Mouse (Mus musculus): Measurements from ENCODE around the gene Zfand4. TPM values are rescaled to one million over a fixed set of nuclear protein-coding genes. Genes with fewer than 3 reads are reported as not detected.

The Zfand4 gene
- polyA plus RNA-seq, 1 experiment from 2014 or later, result 12.1 TPM

- Histone ChIP-seq H3K27ac (peak overlapping the region; percentile 90), H3K4me1 (peaks cover 18% of the 10 kb centered on the region), H3K9me3 (no peaks in the 10 kb centered on the region), H3K4me2 (peak overlapping the region; percentile 68), H3K27me3 (no peaks in the 10 kb centered on the region), H3K36me3 (replicated peaks) (peaks cover 7% of the 10 kb centered on the region; the same call in 1 of the 2 replicates), H3K4me3 (replicated peaks) (peak overlapping the region; percentile 22), H3K9ac (0 out of 2 replicates have a peak overlapping the region, but pooled peaks have one; percentile 29)
- ATAC-seq (ENCODE audit: low FRiP score), result peak; percentile 73
- 14% methylated on average over 11 of the region's 11 CpGs for WGBS
Measured at GRCm38 (mm10) chr6:116266273-116267109, 2.5 kb downstream of the Zfand4 start.

DNA sequence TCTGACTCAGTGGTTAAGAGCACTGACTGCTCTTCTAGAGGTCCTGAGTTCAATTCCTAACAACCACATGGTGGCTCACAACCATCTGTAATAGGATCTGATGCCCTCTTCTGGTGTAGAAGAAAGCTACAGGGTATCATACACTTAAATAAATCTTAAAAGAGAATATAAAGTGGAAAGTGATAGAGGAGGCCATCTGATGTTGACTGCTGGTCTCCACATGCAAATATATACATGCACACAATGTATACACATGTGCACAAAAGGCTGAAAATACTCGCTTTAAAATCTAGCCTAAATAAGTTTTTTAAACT is 3.0 kb downstream of the Zfand4 start:
- no peak for ATAC-seq (ENCODE audit: low FRiP score)
- Histone ChIP-seq H3K4me1 (peaks cover 18% of the 10 kb centered on the region), H3K9ac (no peak overlapping the region), H3K4me2 (0 out of 2 replicates have a peak overlapping the region, but pooled peaks have one; percentile 68), H3K27me3 (no peaks in the 10 kb centered on the region), H3K27ac (peak overlapping the region; percentile 90; the same call in 1 of the 2 replicates), H3K36me3 (replicated peaks) (peaks cover 7% of the 10 kb centered on the region; the same call in 1 of the 2 replicates), H3K4me3 (replicated peaks) (no peak overlapping the region), H3K9me3 (no peaks in the 10 kb centered on the region)
- 98% methylated on average over 1 of the region's 1 CpGs for WGBS

DNA sequence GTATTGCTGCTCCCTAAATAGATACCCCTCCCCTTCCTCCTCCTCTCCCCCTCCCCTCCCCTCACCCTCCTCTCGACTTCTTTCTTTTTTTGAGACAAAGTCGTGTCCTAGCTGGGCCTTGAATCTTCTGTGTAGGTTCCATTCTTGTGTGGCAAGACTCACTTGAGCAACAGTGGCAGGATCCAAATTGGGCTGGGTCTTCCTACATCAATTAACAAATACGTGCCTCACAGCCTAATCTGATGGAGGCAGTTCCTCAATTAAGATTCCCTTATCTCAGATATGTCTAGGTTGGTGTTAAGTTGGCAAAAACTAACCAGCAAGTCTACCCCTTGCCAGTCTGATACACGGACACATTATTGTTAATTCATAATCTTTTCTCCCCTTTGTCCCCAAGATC is 11.7 kb downstream of the Zfand4 start:
- no peaks in the 10 kb centered on the region for H3K4me1 ChIP-seq
- no peak overlapping the region for H3K9ac ChIP-seq
- no peaks in the 10 kb centered on the region for H3K27me3 ChIP-seq
- H3K36me3 ChIP-seq (replicated peaks), result peaks cover 5% of the 10 kb centered on the region; the same call in 1 of the 2 replicates
- 67% methylated on average over 4 of the region's 4 CpGs for WGBS
- H3K9me3 ChIP-seq, result no peaks in the 10 kb centered on the region
- no peak overlapping the region for H3K4me2 ChIP-seq
- no peak overlapping the region for H3K27ac ChIP-seq
- no peak for ATAC-seq (ENCODE audit: low FRiP score)
- H3K4me3 ChIP-seq (replicated peaks), result no peak overlapping the region

- Histone ChIP-seq H3K9me3 (no peaks in the 10 kb centered on the region), H3K4me1 (no peaks in the 10 kb centered on the region), H3K9ac (no peak overlapping the region), H3K27ac (no peak overlapping the region), H3K4me3 (replicated peaks) (no peak overlapping the region), H3K27me3 (no peaks in the 10 kb centered on the region), H3K36me3 (replicated peaks) (peaks cover 5% of the 10 kb centered on the region; the same call in 1 of the 2 replicates), H3K4me2 (no peak overlapping the region)
- 84% methylated on average over 5 of the region's 5 CpGs for WGBS
- no peak for ATAC-seq (ENCODE audit: low FRiP score)
Measured at GRCm38 (mm10) chr6:116278679-116279317, 14.8 kb downstream of the Zfand4 start.

DNA sequence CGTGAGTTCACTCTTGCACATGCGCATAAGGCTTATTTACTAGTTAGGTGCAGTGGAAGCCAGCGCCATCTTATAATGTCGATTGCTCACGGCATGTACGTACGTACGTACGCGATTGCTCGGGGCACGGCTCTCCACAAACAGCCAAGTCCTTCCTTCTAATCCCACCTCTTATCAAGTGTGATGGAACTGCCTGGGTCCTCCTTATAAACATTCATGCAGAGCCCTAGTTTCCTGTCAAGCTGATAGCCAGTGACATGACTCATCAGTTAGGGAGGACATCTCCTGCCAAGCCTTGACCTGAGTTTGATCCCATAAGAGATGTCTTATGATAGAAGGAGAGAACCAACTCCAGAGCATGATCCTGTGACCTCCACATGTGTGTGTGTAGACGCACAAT is 17.0 kb downstream of the Zfand4 start:
- WGBS, result 95% methylated on average over 13 of the region's 13 CpGs
- H3K4me1 ChIP-seq, result no peaks in the 10 kb centered on the region
- no peak for ATAC-seq (ENCODE audit: low FRiP score)
- H3K27me3 ChIP-seq, result no peaks in the 10 kb centered on the region
- no peaks in the 10 kb centered on the region; the same call in 1 of the 2 replicates for H3K36me3 ChIP-seq (replicated peaks)
- no peak overlapping the region for H3K9ac ChIP-seq
- H3K27ac ChIP-seq, result no peak overlapping the region
- H3K4me2 ChIP-seq, result no peak overlapping the region
- no peaks in the 10 kb centered on the region for H3K9me3 ChIP-seq
- no peak overlapping the region for H3K4me3 ChIP-seq (replicated peaks)

DNA sequence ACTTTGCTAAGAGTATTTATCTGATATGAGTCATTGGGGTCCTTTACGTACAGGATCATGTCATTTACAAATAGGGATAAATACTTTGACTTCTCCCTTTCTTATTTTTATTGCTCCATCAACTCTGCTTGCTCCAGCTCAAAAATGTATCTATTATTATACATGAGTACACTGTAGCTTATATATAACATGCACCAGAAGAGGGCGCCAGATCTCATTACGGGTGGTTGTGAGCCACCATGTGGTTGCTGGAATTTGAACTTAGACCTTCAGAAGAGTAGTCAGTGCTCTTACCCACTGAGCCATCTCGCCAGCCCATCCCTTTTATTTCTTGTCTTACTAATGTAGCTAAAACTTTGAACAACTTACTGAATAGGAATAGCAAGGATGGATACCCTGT is 18.5 kb downstream of the Zfand4 start:
- Histone ChIP-seq H3K27me3 (no peaks in the 10 kb centered on the region), H3K9me3 (no peaks in the 10 kb centered on the region), H3K36me3 (replicated peaks) (no peaks in the 10 kb centered on the region), H3K9ac (no peak overlapping the region), H3K4me1 (no peaks in the 10 kb centered on the region), H3K4me2 (no peak overlapping the region), H3K27ac (no peak overlapping the region), H3K4me3 (replicated peaks) (no peak overlapping the region)
- WGBS, result 56% methylated on average over 4 of the region's 4 CpGs
- ATAC-seq (ENCODE audit: low FRiP score), result no peak

- Histone ChIP-seq H3K4me2 (no peak overlapping the region), H3K27me3 (no peaks in the 10 kb centered on the region), H3K9me3 (no peaks in the 10 kb centered on the region), H3K36me3 (replicated peaks) (no peaks in the 10 kb centered on the region), H3K4me3 (replicated peaks) (no peak overlapping the region), H3K4me1 (no peaks in the 10 kb centered on the region), H3K27ac (no peak overlapping the region), H3K9ac (no peak overlapping the region)
- WGBS, result 85% methylated on average over 3 of the region's 3 CpGs
- ATAC-seq (ENCODE audit: low FRiP score), result no peak
Measured at GRCm38 (mm10) chr6:116283280-116283679, 19.3 kb downstream of the Zfand4 start.

DNA sequence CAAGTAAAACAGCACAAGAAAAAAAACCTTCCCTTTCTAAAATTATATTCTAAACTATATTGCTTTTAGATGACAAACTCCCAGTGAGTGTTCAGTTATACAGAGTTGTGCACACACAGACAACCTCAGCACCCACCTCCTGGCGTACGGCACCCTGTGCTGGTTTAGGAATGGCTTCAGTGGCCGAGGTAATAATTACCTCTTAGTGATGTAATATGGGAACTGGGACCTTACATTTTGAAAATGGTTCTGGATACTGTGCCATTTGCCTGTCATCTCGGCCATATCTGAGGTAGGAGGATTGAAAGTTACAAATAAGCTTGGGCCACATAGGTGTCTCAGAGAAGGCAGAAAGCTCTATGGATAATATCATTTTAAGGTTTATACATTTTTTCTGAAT is 22.3 kb downstream of the Zfand4 start:
- H3K9ac ChIP-seq, result no peak overlapping the region
- 94% methylated on average over 4 of the region's 4 CpGs for WGBS
- H3K27me3 ChIP-seq, result no peaks in the 10 kb centered on the region
- no peak overlapping the region for H3K4me2 ChIP-seq
- H3K4me1 ChIP-seq, result no peaks in the 10 kb centered on the region
- H3K36me3 ChIP-seq (replicated peaks), result 0 out of 2 replicates have a peak, but pooled peaks cover 3% of the 10 kb centered on the region
- no peak for ATAC-seq (ENCODE audit: low FRiP score)
- no peak overlapping the region for H3K27ac ChIP-seq
- H3K4me3 ChIP-seq (replicated peaks), result no peak overlapping the region
- H3K9me3 ChIP-seq, result no peaks in the 10 kb centered on the region

- Histone ChIP-seq H3K4me3 (replicated peaks) (no peak overlapping the region), H3K27me3 (no peaks in the 10 kb centered on the region), H3K4me1 (no peaks in the 10 kb centered on the region), H3K4me2 (no peak overlapping the region), H3K36me3 (replicated peaks) (0 out of 2 replicates have a peak, but pooled peaks cover 3% of the 10 kb centered on the region), H3K9ac (no peak overlapping the region), H3K9me3 (no peaks in the 10 kb centered on the region), H3K27ac (no peak overlapping the region)
- WGBS, result 81% methylated on average over 5 of the region's 5 CpGs
- ATAC-seq (ENCODE audit: low FRiP score), result no peak
Measured at GRCm38 (mm10) chr6:116286870-116287575, 23.0 kb downstream of the Zfand4 start.

DNA sequence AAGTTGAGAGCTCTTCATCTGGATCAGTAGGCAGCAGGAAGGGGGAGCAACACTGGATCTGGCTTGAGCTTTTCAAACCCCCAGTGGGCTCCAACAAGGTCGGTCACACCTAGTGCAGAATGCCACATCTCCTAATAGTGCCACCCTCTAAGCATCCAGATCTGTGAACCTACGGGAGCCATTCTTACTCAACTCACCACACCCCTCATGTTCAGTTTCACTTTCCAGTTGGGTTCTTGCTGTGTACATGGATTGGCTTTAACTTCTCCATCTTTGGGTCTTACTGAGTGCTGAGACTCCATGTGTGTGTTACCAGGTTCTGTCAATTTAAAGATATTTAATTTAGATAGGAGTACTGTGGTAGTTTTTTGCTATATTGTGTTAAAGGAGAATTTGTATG is 47.4 kb downstream of the Zfand4 start:
- no peaks in the 10 kb centered on the region for H3K27me3 ChIP-seq
- H3K4me2 ChIP-seq, result no peak overlapping the region
- H3K9me3 ChIP-seq, result no peaks in the 10 kb centered on the region
- 94% methylated on average over 2 of the region's 2 CpGs for WGBS
- H3K27ac ChIP-seq, result no peak overlapping the region
- H3K4me1 ChIP-seq, result no peaks in the 10 kb centered on the region
- no peak for ATAC-seq (ENCODE audit: low FRiP score)
- H3K4me3 ChIP-seq (replicated peaks), result no peak overlapping the region
- H3K9ac ChIP-seq, result no peak overlapping the region
- H3K36me3 ChIP-seq (replicated peaks), result no peaks in the 10 kb centered on the region

GRCm38 (mm10) chr6:116319259-116319658 is 55.2 kb downstream of the Zfand4 start:
- Histone ChIP-seq H3K27ac (no peak overlapping the region), H3K27me3 (no peaks in the 10 kb centered on the region), H3K4me1 (no peaks in the 10 kb centered on the region), H3K4me2 (no peak overlapping the region), H3K9ac (no peak overlapping the region), H3K36me3 (replicated peaks) (no peaks in the 10 kb centered on the region), H3K9me3 (no peaks in the 10 kb centered on the region), H3K4me3 (replicated peaks) (no peak overlapping the region)
- no peak for ATAC-seq (ENCODE audit: low FRiP score)
- 78% methylated on average over 3 of the region's 3 CpGs for WGBS

DNA sequence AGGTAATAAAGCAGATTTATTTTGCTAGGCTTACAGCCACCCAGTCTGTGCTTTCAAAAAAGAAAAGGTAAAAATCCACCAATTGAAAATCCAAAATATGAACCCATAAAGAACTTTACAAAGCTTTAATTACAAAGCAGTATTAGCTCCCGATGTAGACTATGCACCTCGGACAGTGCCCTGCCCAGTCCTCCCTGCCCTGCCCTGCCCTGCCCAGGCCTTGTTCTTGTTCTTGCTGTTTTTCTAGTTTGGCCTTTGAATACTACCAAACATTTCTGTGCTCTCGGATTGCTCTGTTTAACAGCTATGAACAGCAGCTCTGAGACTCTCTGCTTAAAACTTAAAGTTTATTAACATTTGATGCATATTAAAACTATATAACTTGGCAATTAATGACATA is 62.6 kb downstream of the Zfand4 start:
- H3K27me3 ChIP-seq, result no peaks in the 10 kb centered on the region
- no peak for ATAC-seq (ENCODE audit: low FRiP score)

More for the DNA sequence above, 62.6 kb downstream of the Zfand4 start:
- Histone ChIP-seq H3K36me3 (replicated peaks) (no peaks in the 10 kb centered on the region), H3K4me3 (replicated peaks) (no peak overlapping the region), H3K9ac (no peak overlapping the region), H3K9me3 (no peaks in the 10 kb centered on the region), H3K4me2 (no peak overlapping the region), H3K27ac (no peak overlapping the region), H3K4me1 (no peaks in the 10 kb centered on the region; the same call in 1 of the 2 replicates)
- 90% methylated on average over 3 of the region's 3 CpGs for WGBS

All from forebrain, embryonic 12.5 days (tissue).